Mouse (Mus musculus) heart, embryonic 11.5 days (tissue): Measurements from ENCODE around the gene Ermard. TPM values are rescaled to one million over a fixed set of nuclear protein-coding genes. Genes with fewer than 3 reads are reported as not detected.

Experiments used
- ATAC-seq: fragments of 200-750 bp; cut with Nextera tagmentation; replicated peaks from 2 replicates; pipeline ENCODE4 v1.8.0; 2017; ENCODE audit warnings: moderate library complexity; ENCODE audit not compliant: insufficient number of reproducible peaks, low FRiP score, low TSS enrichment
- H3K27ac ChIP-seq: fragments of 300-500 bp; sonication (generic); 2 replicates; pipeline ENCODE4 v1.5.1; 2014; ENCODE audit warnings: mild to moderate bottlenecking, low read depth, low read length
- H3K27me3 ChIP-seq: fragments of 300-500 bp; sonication (generic); 2 replicates; pipeline ENCODE4 v1.6.1; 2014; ENCODE audit warnings: mild to moderate bottlenecking, low read length, mixed read lengths; ENCODE audit not compliant: control insufficient read depth, insufficient read depth
- H3K36me3 ChIP-seq: fragments of 300-500 bp; sonication (generic); 2 replicates; pipeline ENCODE4 v1.6.1; 2014; ENCODE audit warnings: mild to moderate bottlenecking, low read length, moderate library complexity, mixed read lengths; ENCODE audit not compliant: control insufficient read depth, insufficient read depth
- H3K4me1 ChIP-seq: fragments of 300-500 bp; sonication (generic); 2 replicates; pipeline ENCODE4 v1.6.1; 2014; ENCODE audit warnings: low read length; ENCODE audit not compliant: control insufficient read depth, insufficient read depth
- H3K4me2 ChIP-seq: fragments of 300-500 bp; sonication (generic); 2 replicates; pipeline ENCODE4 v1.6.1; 2014; ENCODE audit warnings: mild to moderate bottlenecking, moderate library complexity
- H3K4me3 ChIP-seq: fragments of 300-500 bp; sonication (generic); 2 replicates; pipeline ENCODE4 v1.5.1; 2014; ENCODE audit warnings: low read depth, low read length
- H3K9ac ChIP-seq: fragments of 300-500 bp; sonication (generic); 2 replicates; pipeline ENCODE4 v1.6.1; 2014; ENCODE audit warnings: mild to moderate bottlenecking, low read depth, low read length, moderate library complexity
- H3K9me3 ChIP-seq: fragments of 300-500 bp; sonication (generic); replicated peaks from 2 replicates; pipeline ENCODE4 v1.6.1; 2016; ENCODE audit warnings: low read length; ENCODE audit not compliant: control insufficient read depth
- WGBS: fragments of 180-500 bp; shearing (Covaris S2); extraction: QIAGEN DNeasy Blood & Tissue Kit; methylation state at CpG from one replicate; pipeline ENCODE4 v1.1.7; 2014; ENCODE audit not compliant: insufficient replicate concordance; 5-methylcytosine and 5-hydroxymethylcytosine counted together
- polyA plus RNA-seq: library from polyadenylated mRNA; unstranded; fragments of >200 nt; fragmentation: Nextera tagmentation; extraction: Ambion mirVana; gene quantifications from 2 replicates; pipeline ENCODE4 v1.2.1, GENCODE M21; 2014

Ermard gene
- polyA plus RNA-seq, 1 experiment from 2014 or later = 61.0 TPM

- peaks cover 21% of the 10 kb centered on the region for H3K4me1 ChIP-seq
- H3K4me2 ChIP-seq = no peak overlapping the region
- no peaks in the 10 kb centered on the region for H3K27me3 ChIP-seq
- H3K27ac ChIP-seq = no peak overlapping the region
- no peaks in the 10 kb centered on the region for H3K36me3 ChIP-seq
- no peak overlapping the region for H3K9ac ChIP-seq
- no peaks in the 10 kb centered on the region for H3K9me3 ChIP-seq
- H3K4me3 ChIP-seq = no peak overlapping the region
- 47% methylated on average over 2 of the region's 2 CpGs for WGBS
- no peak for ATAC-seq
These were observed 28.1 kb downstream of the Ermard start for GRCm38 (mm10) chr17:15069124-15069523.

DNA sequence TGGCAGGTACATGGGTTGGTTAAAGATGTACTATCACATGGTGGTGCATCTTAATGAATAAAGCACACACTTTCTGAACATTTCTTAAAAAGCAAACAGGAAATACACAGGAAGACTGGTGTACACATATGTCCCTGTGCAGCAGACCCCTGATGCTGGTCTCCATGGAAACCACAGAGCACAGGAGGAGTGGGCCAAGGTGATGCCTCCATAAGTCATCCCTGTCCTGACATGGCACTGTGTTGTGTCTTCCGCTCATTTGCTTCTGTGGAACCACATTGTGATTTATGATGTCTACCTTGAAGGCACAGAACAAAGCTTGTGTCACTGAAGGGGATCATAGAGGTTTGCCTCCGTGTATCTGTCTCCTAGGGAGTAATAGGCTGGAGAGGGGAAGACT, 31.2 kb downstream of the Ermard start:
- peaks cover 7% of the 10 kb centered on the region for H3K4me1 ChIP-seq
- H3K4me2 ChIP-seq = no peak overlapping the region
- no peaks in the 10 kb centered on the region for H3K9me3 ChIP-seq
- no peak overlapping the region for H3K27ac ChIP-seq
- no peaks in the 10 kb centered on the region for H3K36me3 ChIP-seq
- H3K9ac ChIP-seq = no peak overlapping the region
- 85% methylated on average over 2 of the region's 2 CpGs for WGBS
- ATAC-seq = no peak
- no peak overlapping the region for H3K4me3 ChIP-seq
- no peaks in the 10 kb centered on the region for H3K27me3 ChIP-seq

- Histone ChIP-seq H3K9ac (no peak overlapping the region), H3K4me3 (no peak overlapping the region), H3K27me3 (no peaks in the 10 kb centered on the region), H3K4me1 (no peaks in the 10 kb centered on the region; the same call in 1 of the 2 replicates), H3K36me3 (no peaks in the 10 kb centered on the region), H3K4me2 (no peak overlapping the region), H3K27ac (no peak overlapping the region), H3K9me3 (no peaks in the 10 kb centered on the region)
- ATAC-seq = no peak
- WGBS = 75% methylated on average over 8 of the region's 8 CpGs
These were observed 34.0 kb downstream of the Ermard start for GRCm38 (mm10) chr17:15075033-15075432.

DNA sequence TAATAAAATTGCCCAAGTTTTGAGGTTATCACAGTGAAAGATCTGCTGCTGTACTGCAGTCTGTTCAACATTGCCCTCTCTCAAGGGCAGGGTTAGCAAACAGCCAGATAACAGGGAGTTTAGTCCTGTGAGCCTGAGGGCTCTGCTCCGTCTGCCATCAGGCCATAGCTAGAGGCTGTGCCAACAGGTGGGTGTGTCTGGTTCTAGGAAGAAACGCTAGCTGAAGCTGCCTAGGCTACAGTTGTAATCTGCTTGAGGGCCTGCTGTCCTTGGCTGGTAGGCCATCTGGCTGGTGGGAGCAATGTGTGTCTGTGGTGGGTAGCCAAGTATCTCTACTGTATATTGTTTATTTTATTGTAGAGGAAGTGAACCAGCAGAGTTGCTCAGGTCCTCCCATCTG, 36.5 kb downstream of the Ermard start:
- 0 out of 2 replicates have a peak, but pooled peaks have one; percentile 7 for ATAC-seq
- H3K4me2 ChIP-seq = no peak overlapping the region
- no peaks in the 10 kb centered on the region for H3K9me3 ChIP-seq
- no peak overlapping the region for H3K4me3 ChIP-seq
- H3K27ac ChIP-seq = no peak overlapping the region
- 41% methylated on average over 2 of the region's 2 CpGs for WGBS
- no peaks in the 10 kb centered on the region for H3K36me3 ChIP-seq
- H3K4me1 ChIP-seq = no peaks in the 10 kb centered on the region; the same call in 1 of the 2 replicates
- H3K9ac ChIP-seq = no peak overlapping the region
- H3K27me3 ChIP-seq = no peaks in the 10 kb centered on the region; the same call in 1 of the 2 replicates

DNA sequence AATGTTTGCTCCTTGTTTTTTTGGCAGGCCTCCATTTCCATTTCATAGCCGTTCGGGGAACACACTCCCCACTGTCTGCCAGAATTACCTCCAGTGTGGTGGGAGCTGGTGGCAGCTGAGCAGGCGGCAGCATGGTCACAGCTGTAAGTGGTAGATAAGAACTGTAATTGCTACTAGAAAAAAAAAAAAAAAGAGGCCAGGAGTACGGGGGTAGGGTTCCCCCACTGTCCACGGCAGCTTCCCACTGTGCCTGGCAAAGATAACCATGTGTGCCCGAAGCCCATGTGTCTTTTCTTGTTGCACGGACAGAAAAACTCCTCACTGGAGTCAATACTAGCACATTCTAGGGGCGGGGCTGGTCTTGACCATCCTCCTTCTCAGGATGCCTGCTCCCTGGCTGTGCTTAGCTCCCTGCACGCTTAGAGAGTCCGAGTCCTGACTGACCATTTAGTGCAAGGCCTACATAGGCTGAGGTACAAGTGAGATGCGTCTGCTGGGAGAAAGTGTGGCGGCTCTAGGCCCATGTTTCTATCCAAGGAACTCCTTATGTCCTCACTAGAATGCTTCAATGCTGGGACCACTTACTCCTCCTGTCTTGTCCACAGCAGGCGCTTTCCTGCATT, 43.3 kb downstream of the Ermard start:
- H3K27ac ChIP-seq = peak overlapping the region; percentile 78
- H3K4me1 ChIP-seq = peaks cover 4% of the 10 kb centered on the region; the same call in 1 of the 2 replicates
- no peak overlapping the region for H3K4me3 ChIP-seq
- H3K36me3 ChIP-seq = no peaks in the 10 kb centered on the region
- WGBS = 23% methylated on average over 13 of the region's 13 CpGs
- H3K9ac ChIP-seq = no peak overlapping the region
- peak overlapping the region; percentile 43 for H3K4me2 ChIP-seq
- no peaks in the 10 kb centered on the region for H3K9me3 ChIP-seq
- peaks cover 11% of the 10 kb centered on the region for H3K27me3 ChIP-seq
- ATAC-seq = peak; percentile 93

DNA sequence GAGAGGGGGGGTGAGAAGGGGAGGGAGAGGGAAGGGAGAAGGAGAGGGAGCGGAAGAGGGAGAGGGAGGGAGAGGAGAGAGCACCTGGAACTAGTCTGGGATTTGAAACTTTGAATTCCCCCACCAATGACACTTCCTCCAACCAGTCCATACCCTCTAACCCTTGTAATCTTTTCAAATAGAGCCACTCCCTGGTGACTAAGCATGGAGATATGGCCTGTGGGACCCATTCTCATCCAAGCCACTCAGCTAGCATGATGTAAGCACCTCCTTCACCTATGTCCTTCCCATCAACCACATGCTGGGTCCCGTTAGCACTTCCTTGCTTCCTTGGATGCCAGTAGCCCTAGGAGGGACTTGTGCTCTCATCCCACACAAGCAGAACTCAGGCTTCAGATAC, 44.0 kb downstream of the Ermard start:
- no peak overlapping the region for H3K4me2 ChIP-seq
- H3K36me3 ChIP-seq = no peaks in the 10 kb centered on the region
- H3K27me3 ChIP-seq = peaks cover 11% of the 10 kb centered on the region
- no peaks in the 10 kb centered on the region for H3K9me3 ChIP-seq
- peak; percentile 80 for ATAC-seq
- peak overlapping the region; percentile 78 for H3K27ac ChIP-seq
- H3K9ac ChIP-seq = no peak overlapping the region
- H3K4me1 ChIP-seq = peaks cover 4% of the 10 kb centered on the region; the same call in 1 of the 2 replicates
- H3K4me3 ChIP-seq = no peak overlapping the region
- WGBS = 58% methylated on average over 2 of the region's 2 CpGs

DNA sequence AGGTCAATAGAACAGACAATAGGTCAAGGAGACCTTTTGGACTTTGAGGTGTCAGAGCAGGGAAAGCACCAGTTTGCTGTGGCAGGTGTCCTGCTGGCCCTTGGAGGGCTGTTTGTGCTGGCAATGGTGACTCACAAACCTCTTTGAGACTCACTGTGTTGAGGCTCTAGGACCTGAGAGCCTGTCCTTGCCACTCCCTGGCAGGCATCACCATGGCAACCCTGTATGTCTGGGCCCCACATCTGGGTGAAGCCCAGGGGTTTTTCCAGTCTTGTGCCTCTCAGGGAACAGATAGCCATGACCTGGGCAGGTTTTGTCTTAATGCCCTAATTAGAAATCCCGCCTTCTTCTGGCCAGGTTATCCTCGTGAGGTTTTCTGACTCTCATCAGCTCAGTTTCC, 47.2 kb downstream of the Ermard start:
- 39% methylated on average over 2 of the region's 2 CpGs for WGBS
- ATAC-seq = no peak

DNA sequence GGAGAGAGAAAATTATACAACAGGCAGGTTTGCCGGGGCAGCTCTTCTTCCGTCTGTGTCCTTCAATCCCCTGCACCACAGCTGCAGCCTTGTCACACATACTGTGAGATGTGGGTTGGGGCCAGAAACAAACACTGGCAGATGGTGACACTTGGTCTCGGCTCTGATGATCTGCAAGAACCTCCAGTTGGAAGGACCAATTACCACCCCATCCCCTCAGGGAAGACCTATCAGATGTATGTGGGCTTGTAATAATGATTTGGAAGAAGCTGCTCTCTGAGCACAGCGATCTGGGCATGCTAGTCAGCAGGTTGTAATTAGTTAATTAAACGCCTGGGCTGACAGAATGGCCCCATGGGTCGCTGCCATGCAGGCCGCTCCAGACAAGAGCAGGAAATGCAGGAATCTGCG, 47.6 kb downstream of the Ermard start:
- no peak for ATAC-seq
- Histone ChIP-seq H3K27ac (no peak overlapping the region), H3K4me1 (peaks cover 4% of the 10 kb centered on the region; the same call in 1 of the 2 replicates), H3K36me3 (no peaks in the 10 kb centered on the region), H3K4me2 (no peak overlapping the region), H3K9me3 (no peaks in the 10 kb centered on the region), H3K9ac (no peak overlapping the region; the same call in 1 of the 2 replicates), H3K4me3 (no peak overlapping the region), H3K27me3 (0 out of 2 replicates have a peak, but pooled peaks cover 5% of the 10 kb centered on the region)
- 31% methylated on average over 8 of the region's 8 CpGs for WGBS

More for the DNA sequence above, 47.2 kb downstream of the Ermard start:
- H3K4me2 ChIP-seq = no peak overlapping the region
- no peak overlapping the region for H3K4me3 ChIP-seq
- H3K27me3 ChIP-seq = peaks cover 8% of the 10 kb centered on the region; the same call in 1 of the 2 replicates
- no peaks in the 10 kb centered on the region for H3K9me3 ChIP-seq
- no peak overlapping the region for H3K9ac ChIP-seq
- H3K36me3 ChIP-seq = no peaks in the 10 kb centered on the region
- H3K27ac ChIP-seq = no peak overlapping the region
- H3K4me1 ChIP-seq = peaks cover 4% of the 10 kb centered on the region; the same call in 1 of the 2 replicates

DNA sequence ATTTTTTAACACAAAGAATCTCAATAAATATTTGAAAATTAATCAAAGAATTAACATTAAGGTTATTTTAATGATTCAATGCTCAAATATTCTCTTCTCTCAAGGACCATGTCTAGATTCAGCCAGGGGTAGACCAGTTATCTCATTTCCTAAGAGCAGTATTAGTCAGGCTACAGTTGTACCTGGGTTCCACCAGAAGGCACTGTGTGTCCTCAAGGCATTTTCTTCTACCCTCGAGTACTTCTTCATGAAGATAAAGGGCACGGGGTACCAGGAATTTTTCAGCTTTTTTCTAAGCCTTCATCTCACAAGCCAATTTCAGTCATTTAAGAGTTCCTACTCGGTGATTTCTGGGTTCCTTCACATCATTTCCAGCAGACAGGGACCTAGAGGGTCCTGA, 50.7 kb downstream of the Ermard start:
- no peaks in the 10 kb centered on the region for H3K9me3 ChIP-seq
- 67% methylated on average over 3 of the region's 3 CpGs for WGBS

More for the DNA sequence above, 50.7 kb downstream of the Ermard start:
- ATAC-seq = no peak
- Histone ChIP-seq H3K4me1 (no peaks in the 10 kb centered on the region; the same call in 1 of the 2 replicates), H3K27me3 (0 out of 2 replicates have a peak, but pooled peaks cover 5% of the 10 kb centered on the region), H3K9ac (no peak overlapping the region), H3K4me3 (no peak overlapping the region), H3K4me2 (no peak overlapping the region), H3K36me3 (no peaks in the 10 kb centered on the region), H3K27ac (no peak overlapping the region)
